Mouse (Mus musculus): ENCODE results near the gene Slc35b4. TPM values are rescaled to one million over a fixed set of nuclear protein-coding genes. Genes with fewer than 3 reads are reported as not detected.

The Slc35b4 gene
- total and polyA plus RNA-seq, 2 experiments from 2014 or later = 26.2 to 34.7 TPM

DNA sequence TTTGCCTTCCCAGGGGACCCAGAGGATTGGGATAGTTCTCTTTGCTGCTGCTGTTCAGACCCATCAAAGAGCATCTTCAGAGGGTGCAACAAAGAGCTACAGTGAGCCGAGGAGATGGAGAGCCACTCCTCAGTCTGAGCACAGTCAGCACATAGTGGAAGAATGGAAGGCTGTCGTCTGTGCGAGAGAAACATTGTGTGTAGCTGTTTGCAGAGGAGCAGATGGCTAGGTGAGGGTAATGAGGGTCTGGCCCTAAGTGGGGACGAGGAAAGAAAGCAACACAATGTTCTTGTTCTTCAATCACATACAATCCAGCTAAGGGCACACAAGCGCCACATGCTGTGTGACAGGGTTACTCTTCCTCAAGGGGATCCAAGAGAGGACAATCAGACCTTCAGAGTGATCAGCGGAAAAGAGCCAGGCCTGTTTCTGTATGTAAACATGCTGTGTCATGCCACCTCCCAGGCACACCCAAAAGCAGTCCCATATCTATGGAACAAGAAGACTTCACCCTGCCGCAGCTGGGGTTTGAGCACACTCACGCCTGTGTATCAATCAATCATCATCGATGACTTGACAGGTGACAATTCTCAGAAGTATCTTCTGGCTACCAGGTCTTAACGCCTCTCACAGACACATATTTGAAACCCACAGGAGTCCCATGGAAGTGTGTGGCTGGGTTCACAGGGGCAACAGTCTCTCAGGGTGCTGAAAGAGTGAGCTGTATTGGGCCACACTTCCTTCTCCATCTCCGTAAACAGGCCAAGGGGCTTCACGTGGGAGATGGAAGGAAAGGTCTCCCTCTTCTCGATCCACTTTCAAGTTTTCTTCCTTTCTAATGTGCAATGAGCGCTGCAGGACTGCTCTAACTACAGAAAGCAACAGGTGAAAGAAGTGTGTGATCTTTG, 19.8 kb downstream of the Slc35b4 start:
- Histone ChIP-seq H3K27ac (ENCODE audit: low read depth, low read length) (no peak overlapping the region), H3K9me3 (ENCODE audit: low read length) (no peaks in the 10 kb centered on the region), H3K27me3 (ENCODE audit: insufficient read depth, low read length) (no peaks in the 10 kb centered on the region), H3K36me3 (ENCODE audit: insufficient read depth) (peaks cover 55% of the 10 kb centered on the region), H3K4me3 (ENCODE audit: low read depth, low read length) (no peak overlapping the region), H3K4me2 (ENCODE audit: low read depth) (no peak overlapping the region), H3K4me1 (ENCODE audit: insufficient read depth) (peaks cover 31% of the 10 kb centered on the region), H3K9ac (no peak overlapping the region)
- 69% methylated on average over 14 of the region's 14 CpGs for WGBS
- ATAC-seq (no peak), DNase-seq (no peak)
- TF ChIP-seq CTCF (IDR thresholded peaks at IDR 0.05; ENCODE audit: low read depth) = no peak

DNA sequence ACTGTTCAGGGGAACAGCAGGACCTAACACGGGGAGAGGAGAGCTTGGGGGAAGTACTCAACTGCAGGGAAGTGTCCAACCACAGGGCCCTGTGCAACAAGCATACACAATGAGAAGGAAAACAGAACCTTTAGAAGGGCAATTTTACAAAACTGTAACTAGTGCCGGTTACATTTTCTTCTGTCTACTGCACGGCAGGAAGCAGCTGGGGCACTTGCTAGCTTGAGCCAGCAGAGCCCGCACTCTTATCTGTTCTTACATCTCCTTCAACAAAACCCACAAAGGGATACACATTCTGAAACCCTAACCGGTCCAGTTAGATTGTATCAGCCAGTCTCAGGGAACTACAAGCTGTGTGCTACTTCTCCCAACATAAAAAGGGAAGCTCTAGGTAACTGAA, 20.9 kb downstream of the Slc35b4 start:
- Histone ChIP-seq H3K4me2 (ENCODE audit: low read depth) (no peak overlapping the region), H3K27me3 (ENCODE audit: insufficient read depth, low read length) (no peaks in the 10 kb centered on the region), H3K27ac (ENCODE audit: low read depth, low read length) (peak overlapping the region; percentile 79; the same call in 1 of the 2 replicates), H3K4me3 (ENCODE audit: low read depth, low read length) (no peak overlapping the region), H3K9ac (no peak overlapping the region), H3K4me1 (ENCODE audit: insufficient read depth) (peaks cover 31% of the 10 kb centered on the region), H3K9me3 (ENCODE audit: low read length) (no peaks in the 10 kb centered on the region), H3K36me3 (ENCODE audit: insufficient read depth) (peaks cover 45% of the 10 kb centered on the region)
- WGBS = 51% methylated on average over 5 of the region's 5 CpGs
- DNase-seq (peak; percentile 44), ATAC-seq (no peak)
- no peak for TF ChIP-seq CTCF (IDR thresholded peaks at IDR 0.05; ENCODE audit: low read depth)

DNA sequence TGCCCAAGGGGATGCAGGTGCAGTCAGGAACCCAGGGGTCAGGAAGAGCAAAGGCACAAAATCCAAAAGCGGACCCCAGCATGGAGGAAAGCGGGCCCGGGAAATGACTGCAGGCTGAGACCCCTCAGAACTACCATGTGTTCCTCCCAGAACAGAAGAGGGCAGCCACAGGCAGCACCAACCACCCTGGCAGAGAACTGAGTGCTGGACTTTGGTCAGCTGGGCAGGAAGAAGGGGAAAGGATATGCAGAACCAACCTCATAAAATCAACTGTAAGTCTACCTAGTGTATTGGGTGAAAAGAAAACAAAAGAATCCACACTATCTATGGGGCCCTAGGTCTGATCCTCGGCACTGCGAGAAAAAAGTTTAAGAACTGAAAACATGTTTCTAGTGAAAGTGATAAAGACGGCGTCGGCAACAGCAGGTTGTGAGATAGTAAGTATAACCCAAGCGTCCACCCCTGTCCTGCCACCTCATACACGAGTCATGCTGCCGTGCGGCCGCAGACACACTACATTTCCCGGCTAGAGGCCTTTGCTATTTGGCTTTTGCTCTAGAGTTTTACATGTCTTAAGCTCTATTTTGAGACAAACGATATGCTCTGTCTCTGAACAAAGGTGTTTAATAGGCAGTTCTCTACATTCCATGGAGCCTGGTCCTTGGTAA, 21.6 kb downstream of the Slc35b4 start:
- TF ChIP-seq CTCF (IDR thresholded peaks at IDR 0.05; ENCODE audit: low read depth) = no peak
- H3K9ac ChIP-seq = 0 out of 2 replicates have a peak overlapping the region, but pooled peaks have one; percentile 14
- H3K4me1 ChIP-seq (ENCODE audit: insufficient read depth) = peaks cover 31% of the 10 kb centered on the region

DNA sequence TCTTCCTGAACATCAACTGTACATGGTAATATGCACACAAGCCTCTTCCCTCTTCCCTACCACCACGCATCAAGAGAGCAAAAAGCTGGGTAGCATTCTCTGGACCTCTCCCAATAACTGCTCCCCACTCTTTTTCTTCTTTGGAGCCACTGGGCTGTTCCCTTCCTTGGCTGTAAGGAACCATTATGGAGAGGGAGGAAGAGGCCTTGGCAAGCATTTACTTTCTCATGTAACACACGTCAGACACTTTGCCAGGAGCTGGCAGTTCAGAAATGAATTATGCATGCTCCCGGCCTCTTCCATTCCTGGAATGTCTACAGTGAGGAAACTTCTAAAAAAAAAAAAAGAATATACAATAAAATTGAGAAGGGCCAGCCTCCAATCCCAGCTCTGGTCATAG, 22.7 kb downstream of the Slc35b4 start:
- WGBS = 9% methylated on average over 3 of the region's 3 CpGs
- Histone ChIP-seq H3K27ac (ENCODE audit: low read depth, low read length) (peak overlapping the region; percentile 79), H3K36me3 (ENCODE audit: insufficient read depth) (peaks cover 27% of the 10 kb centered on the region), H3K9ac (no peak overlapping the region), H3K4me1 (ENCODE audit: insufficient read depth) (peaks cover 34% of the 10 kb centered on the region), H3K9me3 (ENCODE audit: low read length) (no peaks in the 10 kb centered on the region), H3K4me2 (ENCODE audit: low read depth) (no peak overlapping the region), H3K4me3 (ENCODE audit: low read depth, low read length) (no peak overlapping the region), H3K27me3 (ENCODE audit: insufficient read depth, low read length) (no peaks in the 10 kb centered on the region)
- TF ChIP-seq CTCF (IDR thresholded peaks at IDR 0.05; ENCODE audit: low read depth) = no peak
- peak; percentile 90 for DNase-seq
- ATAC-seq = peak; percentile 87

More for the DNA sequence above, 21.6 kb downstream of the Slc35b4 start:
- Histone ChIP-seq H3K27me3 (ENCODE audit: insufficient read depth, low read length) (no peaks in the 10 kb centered on the region), H3K4me3 (ENCODE audit: low read depth, low read length) (no peak overlapping the region), H3K36me3 (ENCODE audit: insufficient read depth) (peaks cover 38% of the 10 kb centered on the region), H3K4me2 (ENCODE audit: low read depth) (no peak overlapping the region), H3K9me3 (ENCODE audit: low read length) (no peaks in the 10 kb centered on the region), H3K27ac (ENCODE audit: low read depth, low read length) (peak overlapping the region; percentile 79)
- DNase-seq = no peak
- ATAC-seq = no peak
- 87% methylated on average over 15 of the region's 15 CpGs for WGBS

DNA sequence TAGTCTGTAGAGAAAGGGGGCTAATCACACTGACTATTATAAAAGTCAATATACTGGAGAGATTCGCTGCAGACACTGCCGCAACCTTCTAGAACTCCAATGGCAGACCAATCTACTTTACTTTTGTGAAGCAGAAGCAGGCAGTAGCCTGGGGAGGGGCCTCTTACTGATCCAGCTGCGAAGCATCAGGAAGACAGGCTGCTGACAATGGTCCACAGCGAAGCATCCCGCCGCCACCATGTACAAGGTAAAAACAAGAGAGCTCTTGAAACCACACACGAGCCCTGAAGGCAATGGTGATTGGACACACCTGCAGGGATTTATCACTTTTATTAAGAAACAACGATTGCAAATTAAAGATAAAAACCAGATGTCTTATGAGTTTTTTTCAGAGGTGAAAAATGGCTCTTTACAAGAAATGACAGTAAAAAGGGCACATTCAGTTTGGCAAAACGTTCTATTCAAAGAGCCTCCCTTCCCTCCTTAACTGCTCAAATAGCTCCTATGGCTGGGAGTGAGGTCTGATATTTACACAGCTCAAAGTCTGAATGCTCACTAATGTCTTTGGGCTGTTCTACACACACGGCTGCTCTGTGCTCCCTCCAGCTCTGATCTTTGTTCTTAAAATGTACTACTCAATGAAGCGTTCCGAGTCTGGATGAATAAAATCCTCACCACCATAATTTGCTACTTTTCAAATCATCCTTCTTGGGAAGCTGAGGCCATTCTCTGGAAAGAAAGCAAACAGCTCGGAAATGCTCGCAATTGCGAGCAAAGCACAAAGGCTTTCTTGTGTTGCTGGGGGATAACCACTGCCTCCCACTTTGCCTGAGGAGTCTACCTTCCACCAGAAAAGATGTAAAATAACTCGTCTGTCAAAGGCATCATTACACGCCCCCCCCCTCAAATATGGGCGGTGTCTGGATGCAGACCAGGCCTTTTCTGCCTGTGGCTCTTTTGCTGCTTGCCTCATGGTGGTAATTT, 23.6 kb downstream of the Slc35b4 start:
- Histone ChIP-seq H3K9ac (no peak overlapping the region), H3K27ac (ENCODE audit: low read depth, low read length) (peak overlapping the region; percentile 79), H3K27me3 (ENCODE audit: insufficient read depth, low read length) (no peaks in the 10 kb centered on the region), H3K9me3 (ENCODE audit: low read length) (no peaks in the 10 kb centered on the region), H3K36me3 (ENCODE audit: insufficient read depth) (peaks cover 18% of the 10 kb centered on the region), H3K4me3 (ENCODE audit: low read depth, low read length) (no peak overlapping the region), H3K4me2 (ENCODE audit: low read depth) (no peak overlapping the region), H3K4me1 (ENCODE audit: insufficient read depth) (peaks cover 36% of the 10 kb centered on the region)
- DNase-seq (peak; percentile 64), ATAC-seq (peak; percentile 42)
- 29% methylated on average over 18 of the region's 18 CpGs for WGBS
- TF ChIP-seq CTCF (IDR thresholded peaks at IDR 0.05; ENCODE audit: low read depth) = no peak

DNA sequence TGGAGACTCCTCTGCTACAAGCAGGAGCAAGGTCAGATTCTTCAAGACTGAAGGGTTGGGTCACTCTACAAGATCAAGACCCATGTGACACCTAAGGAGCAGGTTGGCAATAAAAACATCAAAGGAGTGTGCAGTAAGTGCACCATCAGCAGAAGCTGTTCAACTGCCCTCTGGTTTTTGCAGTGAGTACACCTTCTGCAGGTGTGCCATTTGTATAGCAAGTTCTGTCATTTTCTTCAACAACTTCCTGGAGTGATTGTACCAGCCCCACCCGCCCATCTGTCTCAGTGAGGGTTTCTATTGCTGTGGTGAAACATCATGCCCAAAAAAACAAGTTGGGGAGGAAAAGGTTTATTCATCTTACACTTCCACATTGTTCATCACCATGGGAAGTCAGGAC, 27.1 kb downstream of the Slc35b4 start:
- DNase-seq (no peak), ATAC-seq (no peak)
- Histone ChIP-seq H3K9me3 (ENCODE audit: low read length) (no peaks in the 10 kb centered on the region), H3K4me2 (ENCODE audit: low read depth) (no peak overlapping the region), H3K9ac (no peak overlapping the region), H3K27me3 (ENCODE audit: insufficient read depth, low read length) (no peaks in the 10 kb centered on the region), H3K27ac (ENCODE audit: low read depth, low read length) (0 out of 2 replicates have a peak overlapping the region, but pooled peaks have one; percentile 50), H3K4me3 (ENCODE audit: low read depth, low read length) (no peak overlapping the region), H3K36me3 (ENCODE audit: insufficient read depth) (no peaks in the 10 kb centered on the region), H3K4me1 (ENCODE audit: insufficient read depth) (peaks cover 26% of the 10 kb centered on the region)
- TF ChIP-seq CTCF (IDR thresholded peaks at IDR 0.05; ENCODE audit: low read depth) = no peak
- 92% methylated on average over 1 of the region's 1 CpGs for WGBS

Data from forebrain, postnatal 0 days (tissue).